In the genomic region with DNA sequence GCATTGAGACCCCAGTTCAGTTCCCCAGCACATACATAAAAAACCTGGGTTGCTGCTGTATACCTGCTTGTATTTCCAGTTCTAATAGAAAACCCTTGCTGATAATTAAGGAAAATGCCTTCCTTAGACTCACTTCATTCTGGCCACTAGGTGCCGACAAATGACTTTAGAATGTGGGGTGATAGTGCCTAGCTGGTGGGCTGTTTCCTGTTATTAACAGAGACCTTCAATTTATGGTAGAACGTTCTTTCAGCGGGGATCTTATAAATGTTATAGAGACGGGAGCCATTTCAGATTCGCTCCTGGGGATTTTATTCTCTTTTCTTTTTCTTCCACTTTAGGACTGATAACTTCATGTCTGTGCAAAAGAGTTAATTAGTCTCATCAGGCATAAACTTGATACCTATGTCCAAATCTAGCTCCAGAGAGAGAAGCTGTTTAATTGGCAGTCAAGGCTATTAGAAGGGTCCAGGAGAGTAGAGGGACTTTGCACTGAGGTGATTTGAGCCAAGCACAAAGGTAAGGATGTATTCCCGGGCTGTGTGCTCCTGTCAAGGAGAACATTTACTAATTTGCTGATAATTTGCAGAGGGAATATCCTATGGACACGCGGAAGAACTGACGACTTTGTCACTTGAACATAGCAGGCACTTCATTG, we compare ENCODE assay signal across 9 mouse cellular contexts. TPM values are rescaled to one million over a fixed set of nuclear protein-coding genes. Genes with fewer than 3 reads are reported as not detected.
DNase-seq lines count a peak whose midpoint lies in the region; ATAC-seq and TF ChIP-seq lines count a peak whose summit lies in the region.
"Had no signal": no experiment of that assay in that cellular context is flagged by ENCODE, and none has a peak within 500 bp of the region (broad histone marks: within the 10 kb centered on the region; RNA-seq: fewer than 3 reads in every experiment).

No protein-coding gene starts in this region.

- no peaks in the 10 kb centered on the region for H3K27me3 ChIP-seq in midbrain, embryonic 13.5 days
- H3K27me3 ChIP-seq: limb, embryonic 15.5 days had no signal

- TF ChIP-seq POLR2A in cortical plate, adult 2 months (IDR thresholded peaks at IDR 0.05; ENCODE audit: extremely low read depth, insufficient read depth, low read length): no peak

- ATAC-seq in midbrain, embryonic 13.5 days: peak; percentile 75

- WGBS in midbrain, embryonic 13.5 days: 45% methylated on average over 9 of the region's 9 CpGs

- H3K27ac ChIP-seq in left cerebral cortex, adult 2 months: no peak overlapping the region
- H3K27ac ChIP-seq in cortical plate, adult 2 months (ENCODE audit: insufficient read depth, low read length): no peak overlapping the region
- H3K27ac ChIP-seq in midbrain, embryonic 13.5 days: no peak overlapping the region
- H3K27ac ChIP-seq: limb, embryonic 15.5 days had no signal

- intact Hi-C loops in left cerebral cortex, adult 2 months (cut with DNase I): loop anchor here (1.0 to 10.0 kb wide), 3 partner anchors 668 to 1524 kb away; partner anchors contain the start of gene Rnd3
- intact Hi-C loops in heart, postnatal 36 days (cut with DNase I): loop anchor here (2.0 to 10.0 kb wide), 4 partner anchors 842 to 1608 kb away; partner anchors contain the start of gene Rnd3

- H3K9me3 ChIP-seq in midbrain, embryonic 13.5 days: 0 out of 2 replicates have a peak, but pooled peaks cover 2% of the 10 kb centered on the region
- H3K9me3 ChIP-seq: limb, embryonic 15.5 days had no signal

- DNase-seq in left cerebral cortex, adult 2 months (ENCODE audit: extremely low spot score in 1 of 2, low spot score in 2 of 2): peak; percentile 34 to 47
- no peak for DNase-seq in left cerebral cortex, adult 11 months (ENCODE audit: low spot score)
- peak; percentile 56 for DNase-seq in MN1 (ENCODE audit: low spot score)
- peak; percentile 29 to 46 for DNase-seq in heart, postnatal 36 days
- DNase-seq in layer of hippocampus, postnatal 36 days: peak; percentile 29 to 37
- DNase-seq in thymus, postnatal 36 days: peak; percentile 31 to 40

- no peak overlapping the region for H3K9ac ChIP-seq in midbrain, embryonic 13.5 days (replicated peaks)
- H3K9ac ChIP-seq: limb, embryonic 15.5 days had no signal

- H3K4me3 ChIP-seq in left cerebral cortex, adult 2 months: no peak overlapping the region
- H3K4me3 ChIP-seq in cortical plate, adult 2 months (ENCODE audit: insufficient read depth, low read length): no peak overlapping the region
- H3K4me3 ChIP-seq in midbrain, embryonic 13.5 days (replicated peaks): no peak overlapping the region
- H3K4me3 ChIP-seq: limb, embryonic 15.5 days had no signal

- peak; percentile 76 for TF ChIP-seq CTCF in left cerebral cortex, adult 2 months (IDR thresholded peaks at IDR 0.05)
- peak; percentile 74 for TF ChIP-seq CTCF in cortical plate, adult 2 months (IDR thresholded peaks at IDR 0.05; ENCODE audit: extremely low read depth, insufficient read depth, low read length)

- H3K36me3 ChIP-seq in midbrain, embryonic 13.5 days: no peaks in the 10 kb centered on the region

- H3K4me2 ChIP-seq in midbrain, embryonic 13.5 days (replicated peaks): 0 out of 2 replicates have a peak overlapping the region, but pooled peaks have one; percentile 0
- H3K4me2 ChIP-seq: limb, embryonic 15.5 days had no signal

- no peaks in the 10 kb centered on the region for H3K4me1 ChIP-seq in cortical plate, adult 2 months (ENCODE audit: control insufficient read depth, insufficient read depth, low read length)
- H3K4me1 ChIP-seq in midbrain, embryonic 13.5 days (replicated peaks): peaks cover 13% of the 10 kb centered on the region
- H3K4me1 ChIP-seq: limb, embryonic 15.5 days had no signal

RNA-seq across cellular contexts. Expression of gene Mmadhc, which starts 10.2 kb away (rescaled TPM):
- 10 to 100 TPM; 48.1 to 57.1 TPM for total RNA-seq in left cerebral cortex, adult 2 months (2021)
- polyA plus RNA-seq in cortical plate, adult 2 months (2012; rRNA removed): 55.5 and 56.2 TPM in 2 replicates
- total RNA-seq in heart, postnatal 36 days (2021): 100 to 1,000 TPM; 170 to 175 TPM
- 10 to 100 TPM; 51.6 to 58.0 TPM for total RNA-seq in layer of hippocampus, postnatal 36 days (2021)
- 158 and 159 TPM in 2 replicates for polyA plus RNA-seq in midbrain, embryonic 13.5 days (2015; fragmentation: Nextera tagmentation; extraction: Ambion mirVana)
